Mouse (Mus musculus): ENCODE data around the gene Bsn. TPM values are rescaled to one million over a fixed set of nuclear protein-coding genes. Genes with fewer than 3 reads are reported as not detected.
A peak's percentile ranks its signal among the peaks of the same experiment; 100 is the strongest.

Bsn gene
- total RNA-seq, 1 experiment from 2014 or later: under 0.01 TPM

GRCm38 (mm10) chr9:108107867-108108266 lies 82.3 kb downstream of the Bsn start:
- ATAC-seq (replicated peaks; ENCODE audit: insufficient number of reproducible peaks, low FRiP score, low TSS enrichment, poor library complexity, severe bottlenecking): no peak

GRCm38 (mm10) chr9:108106090-108106489 lies 84.1 kb downstream of the Bsn start:
- no peak for ATAC-seq (replicated peaks; ENCODE audit: insufficient number of reproducible peaks, low FRiP score, low TSS enrichment, poor library complexity, severe bottlenecking)

GRCm38 (mm10) chr9:108105549-108105863 lies 84.7 kb downstream of the Bsn start:
- ATAC-seq (replicated peaks; ENCODE audit: insufficient number of reproducible peaks, low FRiP score, low TSS enrichment, poor library complexity, severe bottlenecking): no peak

GRCm38 (mm10) chr9:108104766-108105548 lies 85.2 kb downstream of the Bsn start:
- 0 out of 2 replicates have a peak, but pooled peaks have one; percentile 14 for ATAC-seq (replicated peaks; ENCODE audit: insufficient number of reproducible peaks, low FRiP score, low TSS enrichment, poor library complexity, severe bottlenecking)

- ATAC-seq (replicated peaks; ENCODE audit: insufficient number of reproducible peaks, low FRiP score, low TSS enrichment, poor library complexity, severe bottlenecking): no peak
Observed at GRCm38 (mm10) chr9:108099619-108100018, 90.6 kb downstream of the Bsn start.

GRCm38 (mm10) chr9:108095949-108096712 lies 94.1 kb downstream of the Bsn start:
- ATAC-seq (replicated peaks; ENCODE audit: insufficient number of reproducible peaks, low FRiP score, low TSS enrichment, poor library complexity, severe bottlenecking): no peak

- no peak for ATAC-seq (replicated peaks; ENCODE audit: insufficient number of reproducible peaks, low FRiP score, low TSS enrichment, poor library complexity, severe bottlenecking)
Observed at GRCm38 (mm10) chr9:108095518-108095917, 94.7 kb downstream of the Bsn start.

- ATAC-seq (replicated peaks; ENCODE audit: insufficient number of reproducible peaks, low FRiP score, low TSS enrichment, poor library complexity, severe bottlenecking): no peak
Observed at GRCm38 (mm10) chr9:108094998-108095411, 95.2 kb downstream of the Bsn start.

- ATAC-seq (replicated peaks; ENCODE audit: insufficient number of reproducible peaks, low FRiP score, low TSS enrichment, poor library complexity, severe bottlenecking): peak; percentile 91
Observed at GRCm38 (mm10) chr9:108094184-108094941, 95.8 kb downstream of the Bsn start, which contains the start of gene Apeh. TSS of gene Apeh (minus strand) at chr9:108094606.

- no peak for ATAC-seq (replicated peaks; ENCODE audit: insufficient number of reproducible peaks, low FRiP score, low TSS enrichment, poor library complexity, severe bottlenecking)
Observed at GRCm38 (mm10) chr9:108093586-108093985, 96.6 kb downstream of the Bsn start.

- ATAC-seq (replicated peaks; ENCODE audit: insufficient number of reproducible peaks, low FRiP score, low TSS enrichment, poor library complexity, severe bottlenecking): no peak
Observed at GRCm38 (mm10) chr9:108090611-108091120, 99.5 kb downstream of the Bsn start.

GRCm38 (mm10) chr9:108085261-108085660 lies 104.9 kb downstream of the Bsn start:
- ATAC-seq (replicated peaks; ENCODE audit: insufficient number of reproducible peaks, low FRiP score, low TSS enrichment, poor library complexity, severe bottlenecking): no peak

GRCm38 (mm10) chr9:108083561-108083960 lies 106.6 kb downstream of the Bsn start:
- ATAC-seq (replicated peaks; ENCODE audit: insufficient number of reproducible peaks, low FRiP score, low TSS enrichment, poor library complexity, severe bottlenecking): no peak

GRCm38 (mm10) chr9:108082988-108083431 lies 107.2 kb downstream of the Bsn start, which contains the start of gene Rnf123:
TSS of gene Rnf123 (minus strand) at chr9:108083346.
- no peak for ATAC-seq (replicated peaks; ENCODE audit: insufficient number of reproducible peaks, low FRiP score, low TSS enrichment, poor library complexity, severe bottlenecking)

- ATAC-seq (replicated peaks; ENCODE audit: insufficient number of reproducible peaks, low FRiP score, low TSS enrichment, poor library complexity, severe bottlenecking): no peak
Observed at GRCm38 (mm10) chr9:108082549-108082948, 107.6 kb downstream of the Bsn start.

GRCm38 (mm10) chr9:108080168-108080567 lies 110.0 kb downstream of the Bsn start, which contains the start of gene Mst1:
TSS of gene Mst1 (plus strand) at chr9:108080436.
- ATAC-seq (replicated peaks; ENCODE audit: insufficient number of reproducible peaks, low FRiP score, low TSS enrichment, poor library complexity, severe bottlenecking): no peak

GRCm38 (mm10) chr9:108073141-108073930 lies 116.8 kb downstream of the Bsn start:
- no peak for ATAC-seq (replicated peaks; ENCODE audit: insufficient number of reproducible peaks, low FRiP score, low TSS enrichment, poor library complexity, severe bottlenecking)

GRCm38 (mm10) chr9:108072481-108072924 lies 117.7 kb downstream of the Bsn start:
- ATAC-seq (replicated peaks; ENCODE audit: insufficient number of reproducible peaks, low FRiP score, low TSS enrichment, poor library complexity, severe bottlenecking): no peak
